Mouse (Mus musculus): Measurements from ENCODE around the gene Dgat2. TPM values are rescaled to one million over a fixed set of nuclear protein-coding genes. Genes with fewer than 3 reads are reported as not detected.

Gene Dgat2
- total and polyA plus RNA-seq, 2 experiments from 2014 or later = 29.9 to 37.8 TPM

- Histone ChIP-seq H3K9ac (replicated peaks; ENCODE audit: low read length) (no peak overlapping the region), H3K4me3 (ENCODE audit: low read length) (no peak overlapping the region), H3K27me3 (ENCODE audit: insufficient read depth, low read length) (no peaks in the 10 kb centered on the region), H3K4me1 (ENCODE audit: insufficient read depth, low read length) (peaks cover 12% of the 10 kb centered on the region), H3K4me2 (ENCODE audit: low read depth, low read length) (no peak overlapping the region), H3K27ac (no peak overlapping the region), H3K36me3 (ENCODE audit: insufficient read depth, low read length) (no peaks in the 10 kb centered on the region), H3K9me3 (ENCODE audit: low read length) (no peaks in the 10 kb centered on the region)
- WGBS = 45% methylated on average over 6 of the region's 6 CpGs
- no peak for ATAC-seq
- no peak for DNase-seq (ENCODE audit: low spot score)
- TF ChIP-seq CTCF (IDR thresholded peaks at IDR 0.05; ENCODE audit: low read depth) = no peak
These were observed 45.7 kb downstream of the Dgat2 start for GRCm38 (mm10) chr7:99136789-99137188.

- no peak overlapping the region for H3K27ac ChIP-seq
- H3K9me3 ChIP-seq (ENCODE audit: low read length) = no peaks in the 10 kb centered on the region
- H3K4me3 ChIP-seq (ENCODE audit: low read length) = no peak overlapping the region
- DNase-seq (ENCODE audit: low spot score) (no peak), ATAC-seq (no peak)
- H3K4me2 ChIP-seq (ENCODE audit: low read depth, low read length) = no peak overlapping the region
- H3K27me3 ChIP-seq (ENCODE audit: insufficient read depth, low read length) = no peaks in the 10 kb centered on the region
- no peak for TF ChIP-seq CTCF (IDR thresholded peaks at IDR 0.05; ENCODE audit: low read depth)
- H3K9ac ChIP-seq (replicated peaks; ENCODE audit: low read length) = no peak overlapping the region
- WGBS = 87% methylated on average over 8 of the region's 8 CpGs
- no peaks in the 10 kb centered on the region for H3K36me3 ChIP-seq (ENCODE audit: insufficient read depth, low read length)
- H3K4me1 ChIP-seq (ENCODE audit: insufficient read depth, low read length) = 0 out of 2 replicates have a peak, but pooled peaks cover under 1% of the 10 kb centered on the region
These were observed 48.6 kb downstream of the Dgat2 start for GRCm38 (mm10) chr7:99133811-99134402.

- Histone ChIP-seq H3K27me3 (ENCODE audit: insufficient read depth, low read length) (no peaks in the 10 kb centered on the region), H3K9ac (replicated peaks; ENCODE audit: low read length) (no peak overlapping the region), H3K4me3 (ENCODE audit: low read length) (no peak overlapping the region), H3K9me3 (ENCODE audit: low read length) (no peaks in the 10 kb centered on the region), H3K4me1 (ENCODE audit: insufficient read depth, low read length) (no peaks in the 10 kb centered on the region), H3K27ac (no peak overlapping the region), H3K36me3 (ENCODE audit: insufficient read depth, low read length) (no peaks in the 10 kb centered on the region), H3K4me2 (ENCODE audit: low read depth, low read length) (no peak overlapping the region)
- 85% methylated on average over 9 of the region's 9 CpGs for WGBS
- DNase-seq (ENCODE audit: low spot score) (no peak), ATAC-seq (no peak)
- TF ChIP-seq CTCF (IDR thresholded peaks at IDR 0.05; ENCODE audit: low read depth) = no peak
These were observed 49.9 kb downstream of the Dgat2 start for GRCm38 (mm10) chr7:99132597-99132996.

DNA sequence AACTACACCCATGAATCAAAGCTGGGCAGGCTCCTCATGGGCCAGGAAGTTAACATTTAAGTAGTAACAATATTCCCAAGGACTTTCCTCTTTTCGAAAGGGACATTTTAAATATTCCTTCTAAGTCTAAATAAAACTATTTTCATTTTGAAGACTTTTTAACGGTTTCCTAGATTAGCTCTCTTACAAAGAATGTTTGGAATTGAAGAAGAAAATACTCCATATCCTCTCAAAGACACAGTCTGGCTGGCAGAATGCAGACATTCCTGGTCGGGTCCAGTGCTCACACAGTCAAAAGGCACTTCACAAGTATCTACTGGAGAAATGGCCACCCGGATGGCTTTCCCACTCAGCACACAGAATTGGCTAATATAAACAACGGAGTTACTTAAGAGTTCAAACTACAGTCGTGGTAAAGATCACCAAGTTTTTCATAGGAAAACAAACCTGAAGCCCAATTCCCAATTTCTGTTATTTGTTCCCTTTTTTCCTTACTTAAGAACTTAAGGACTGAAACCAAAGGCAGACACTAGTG is 50.6 kb downstream of the Dgat2 start:
- no peaks in the 10 kb centered on the region for H3K27me3 ChIP-seq (ENCODE audit: insufficient read depth, low read length)
- no peak for TF ChIP-seq CTCF (IDR thresholded peaks at IDR 0.05; ENCODE audit: low read depth)
- no peak overlapping the region for H3K4me3 ChIP-seq (ENCODE audit: low read length)
- WGBS = 75% methylated on average over 6 of the region's 6 CpGs
- H3K9me3 ChIP-seq (ENCODE audit: low read length) = no peaks in the 10 kb centered on the region
- no peaks in the 10 kb centered on the region for H3K36me3 ChIP-seq (ENCODE audit: insufficient read depth, low read length)
- no peak overlapping the region for H3K4me2 ChIP-seq (ENCODE audit: low read depth, low read length)
- H3K9ac ChIP-seq (replicated peaks; ENCODE audit: low read length) = no peak overlapping the region
- no peaks in the 10 kb centered on the region for H3K4me1 ChIP-seq (ENCODE audit: insufficient read depth, low read length)
- no peak for DNase-seq (ENCODE audit: low spot score)
- no peak overlapping the region for H3K27ac ChIP-seq
- ATAC-seq = no peak

GRCm38 (mm10) chr7:99128965-99129364 is 53.6 kb downstream of the Dgat2 start:
- H3K36me3 ChIP-seq (ENCODE audit: insufficient read depth, low read length) = no peaks in the 10 kb centered on the region
- no peaks in the 10 kb centered on the region for H3K27me3 ChIP-seq (ENCODE audit: insufficient read depth, low read length)
- no peak overlapping the region for H3K4me2 ChIP-seq (ENCODE audit: low read depth, low read length)
- H3K9me3 ChIP-seq (ENCODE audit: low read length) = no peaks in the 10 kb centered on the region
- TF ChIP-seq CTCF (IDR thresholded peaks at IDR 0.05; ENCODE audit: low read depth) = no peak
- H3K4me1 ChIP-seq (ENCODE audit: insufficient read depth, low read length) = no peaks in the 10 kb centered on the region
- no peak overlapping the region for H3K4me3 ChIP-seq (ENCODE audit: low read length)
- no peak for ATAC-seq
- H3K27ac ChIP-seq = no peak overlapping the region
- WGBS = 92% methylated on average over 8 of the region's 8 CpGs
- no peak overlapping the region for H3K9ac ChIP-seq (replicated peaks; ENCODE audit: low read length)
- DNase-seq (ENCODE audit: low spot score) = no peak

DNA sequence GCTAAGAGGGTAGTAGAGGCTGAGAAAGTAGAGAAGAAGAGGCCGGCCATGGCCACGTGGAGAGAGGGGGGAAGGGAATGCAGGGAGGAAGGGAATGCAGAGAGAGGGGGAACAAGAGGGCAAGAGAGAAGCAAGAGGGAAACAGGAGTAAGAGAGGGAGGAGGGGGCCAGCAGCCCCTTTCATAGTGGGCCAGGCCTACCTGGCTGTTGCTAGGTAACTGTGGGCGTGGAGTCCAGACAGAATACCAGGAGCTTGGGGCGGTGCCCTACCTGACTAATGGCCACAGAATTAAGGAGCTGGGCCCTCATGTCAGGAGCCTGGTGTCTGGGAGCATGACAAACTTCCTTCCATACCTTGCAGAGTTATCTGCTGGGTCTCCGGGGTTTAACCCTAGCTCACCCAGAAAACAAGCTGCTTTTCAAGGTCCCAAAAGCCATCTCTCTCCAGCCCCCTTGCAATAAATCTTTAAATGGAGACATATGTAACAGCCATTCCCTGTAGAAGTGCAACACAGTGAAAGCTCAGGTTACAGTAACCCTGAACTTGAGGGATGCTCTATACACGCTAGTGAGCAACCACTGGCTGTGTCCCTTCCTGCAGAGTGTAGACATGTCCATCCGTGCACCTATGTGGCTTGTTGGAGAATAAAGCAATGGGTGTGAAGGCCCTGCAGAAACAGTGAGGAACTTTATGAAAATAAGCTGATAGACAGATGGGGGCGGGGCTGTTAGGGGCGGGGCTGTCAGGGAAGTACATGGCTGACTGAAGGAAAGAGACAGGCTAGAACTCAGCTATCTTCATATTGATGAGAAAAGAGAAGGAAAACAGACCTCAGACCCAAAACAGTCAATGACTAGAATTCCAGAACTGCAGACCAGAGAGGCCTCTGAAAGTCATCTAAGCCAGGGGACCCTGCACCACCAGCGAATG is 54.2 kb downstream of the Dgat2 start:
- no peak overlapping the region for H3K4me2 ChIP-seq (ENCODE audit: low read depth, low read length)
- no peak for DNase-seq (ENCODE audit: low spot score)
- H3K4me3 ChIP-seq (ENCODE audit: low read length) = no peak overlapping the region
- no peaks in the 10 kb centered on the region for H3K27me3 ChIP-seq (ENCODE audit: insufficient read depth, low read length)
- no peak overlapping the region for H3K9ac ChIP-seq (replicated peaks; ENCODE audit: low read length)
- H3K9me3 ChIP-seq (ENCODE audit: low read length) = no peaks in the 10 kb centered on the region
- no peaks in the 10 kb centered on the region for H3K36me3 ChIP-seq (ENCODE audit: insufficient read depth, low read length)
- no peaks in the 10 kb centered on the region for H3K4me1 ChIP-seq (ENCODE audit: insufficient read depth, low read length)
- no peak for TF ChIP-seq CTCF (IDR thresholded peaks at IDR 0.05; ENCODE audit: low read depth)
- ATAC-seq = no peak
- no peak overlapping the region for H3K27ac ChIP-seq
- 56% methylated on average over 10 of the region's 10 CpGs for WGBS
